Mouse (Mus musculus) left cerebral cortex, adult 18-20 months (tissue): ENCODE measurements at regions not wholly inside any gene's neighbourhood (a gene's known extent, or its start where the extent isn't known, plus 50 kb on each side); places are given as distances from the start of the nearest gene placed in this dataset.

ENCODE experiments used
- DNase-seq, 2 experiments: peaks; one replicate each; pipeline ENCODE4 v3.0.0; 2021 to 2022; ENCODE audit warnings: low spot score in 2 of 2, mixed read lengths in 1 of 2

- DNase-seq = no peak
These were observed 66.5 kb downstream of the Ccnl1 start for GRCm38 (mm10) chr3:65891594-65891993.

GRCm38 (mm10) chr3:65891139-65891538 lies 66.9 kb downstream of the Ccnl1 start:
- DNase-seq = no peak

- no peak for DNase-seq
These were observed 69.1 kb downstream of the Ccnl1 start for GRCm38 (mm10) chr3:65888921-65889320.

GRCm38 (mm10) chr3:65884571-65885011 lies 73.5 kb downstream of the Ccnl1 start:
- DNase-seq = peak; percentile 70 to 72

- DNase-seq = no peak
These were observed 75.9 kb downstream of the Ccnl1 start for GRCm38 (mm10) chr3:65882123-65882522.
